Mouse (Mus musculus): ENCODE measurements around the gene Apobec3. TPM values are rescaled to one million over a fixed set of nuclear protein-coding genes. Genes with fewer than 3 reads are reported as not detected.
"Not testable (repeated sequence)": the region's sequence is repeated elsewhere in the genome, so short reads cannot be mapped to it uniquely, and the experiment has no call there.

Gene Apobec3
- total RNA-seq, 2 experiments from 2014 or later = 7.5 to 11.8 TPM

GRCm38 (mm10) chr15:79928316-79928715, 36.9 kb downstream of the Apobec3 start:
- DNase-seq = peak; percentile 2

GRCm38 (mm10) chr15:79928736-79929135, 37.3 kb downstream of the Apobec3 start:
- DNase-seq = peak; percentile 3

GRCm38 (mm10) chr15:79929734-79930133, 38.3 kb downstream of the Apobec3 start:
- no peak for DNase-seq

GRCm38 (mm10) chr15:79931496-79932141, 40.2 kb downstream of the Apobec3 start:
- DNase-seq = no peak

GRCm38 (mm10) chr15:79932323-79932987, 41.0 kb downstream of the Apobec3 start:
- DNase-seq = peak; percentile 86

- DNase-seq = no peak
Measured at GRCm38 (mm10) chr15:79933052-79933669, 41.7 kb downstream of the Apobec3 start.

GRCm38 (mm10) chr15:79933670-79934514, 42.4 kb downstream of the Apobec3 start:
- DNase-seq = no peak

GRCm38 (mm10) chr15:79934776-79935175, 43.3 kb downstream of the Apobec3 start:
- no peak for DNase-seq

GRCm38 (mm10) chr15:79935654-79936373, 44.4 kb downstream of the Apobec3 start:
- DNase-seq = no peak

GRCm38 (mm10) chr15:79936374-79936751, 44.9 kb downstream of the Apobec3 start:
- no peak for DNase-seq

GRCm38 (mm10) chr15:79939020-79939419, 47.6 kb downstream of the Apobec3 start:
- no peak for DNase-seq

GRCm38 (mm10) chr15:79939501-79939900, 48.0 kb downstream of the Apobec3 start:
- not testable (repeated sequence) for DNase-seq

GRCm38 (mm10) chr15:79939913-79940312, 48.5 kb downstream of the Apobec3 start:
- DNase-seq = no peak

- DNase-seq = peak; percentile 51
Measured at GRCm38 (mm10) chr15:79940932-79941331, 49.5 kb downstream of the Apobec3 start.

GRCm38 (mm10) chr15:79942541-79942940, 51.1 kb downstream of the Apobec3 start:
- no peak for DNase-seq

- DNase-seq = no peak
Measured at GRCm38 (mm10) chr15:79943584-79943983, 52.1 kb downstream of the Apobec3 start.

- no peak for DNase-seq
Measured at GRCm38 (mm10) chr15:79944948-79945347, 53.5 kb downstream of the Apobec3 start.

- DNase-seq = peak; percentile 89
Measured at GRCm38 (mm10) chr15:79946022-79946421, 54.6 kb downstream of the Apobec3 start.

- no peak for DNase-seq
Measured at GRCm38 (mm10) chr15:79946790-79947189, 55.3 kb downstream of the Apobec3 start.

GRCm38 (mm10) chr15:79947681-79948080, 56.2 kb downstream of the Apobec3 start:
- DNase-seq = no peak

- DNase-seq = peak; percentile 46
Measured at GRCm38 (mm10) chr15:79950250-79951025, 59.0 kb downstream of the Apobec3 start.
